Mouse (Mus musculus) hindbrain, postnatal 0 days (tissue): ENCODE data around the gene Slf2. TPM values are rescaled to one million over a fixed set of nuclear protein-coding genes. Genes with fewer than 3 reads are reported as not detected.

Experiments
- ATAC-seq: fragments of 200-750 bp; cut with Nextera tagmentation; 2 replicates; pipeline ENCODE4 v1.8.0; 2017; ENCODE audit warnings: mild to moderate bottlenecking, moderate TSS enrichment, moderate library complexity
- DNase-seq: peaks from one replicate; pipeline ENCODE4 v3.0.0-alpha.2; 2015; ENCODE audit warnings: low spot score
- H3K27ac ChIP-seq: fragments of 300-500 bp; sonication (generic); 2 replicates; pipeline ENCODE4 v1.5.1; 2014; ENCODE audit warnings: mild to moderate bottlenecking
- H3K27me3 ChIP-seq: fragments of 300-500 bp; sonication (generic); 2 replicates; pipeline ENCODE4 v1.6.1; 2014; ENCODE audit warnings: low read length, mixed read lengths; ENCODE audit not compliant: insufficient read depth
- H3K36me3 ChIP-seq: fragments of 300-500 bp; sonication (generic); 2 replicates; pipeline ENCODE4 v1.6.1; 2014; ENCODE audit warnings: low read length, mixed read lengths; ENCODE audit not compliant: insufficient read depth
- H3K4me1 ChIP-seq: fragments of 300-500 bp; sonication (generic); 2 replicates; pipeline ENCODE4 v1.6.1; 2014; ENCODE audit warnings: antibody characterized with exemption, low read length, mixed read lengths; ENCODE audit not compliant: insufficient read depth
- H3K4me2 ChIP-seq: fragments of 300-500 bp; sonication (generic); 2 replicates; pipeline ENCODE4 v1.6.1; 2014; ENCODE audit warnings: low read depth, mild to moderate bottlenecking, low read length, moderate library complexity, mixed read lengths
- H3K4me3 ChIP-seq: fragments of 300-500 bp; sonication (generic); 2 replicates; pipeline ENCODE4 v1.5.1; 2014; ENCODE audit warnings: low read length
- H3K9ac ChIP-seq: fragments of 300-500 bp; sonication (generic); replicated peaks from 2 replicates; pipeline ENCODE4 v1.6.1; 2014; ENCODE audit warnings: mild to moderate bottlenecking, low read length, moderate library complexity, mixed read lengths
- H3K9me3 ChIP-seq: fragments of 300-500 bp; sonication (generic); 2 replicates; pipeline ENCODE4 v1.6.1; 2016; ENCODE audit warnings: low read length, mixed read lengths
- CTCF ChIP-seq: IDR thresholded peaks from 2 replicates; pipeline ENCODE4 v1.5.1; 2016; ENCODE audit warnings: antibody characterized with exemption, control low read depth, low read depth
- WGBS: fragments of 180-500 bp; shearing (Covaris S2); extraction: QIAGEN DNeasy Blood & Tissue Kit; methylation state at CpG from one replicate; pipeline ENCODE4 v1.1.7; 2014; 5-methylcytosine and 5-hydroxymethylcytosine counted together
- polyA plus RNA-seq: library from polyadenylated mRNA; unstranded; fragments of >200 nt; fragmentation: Nextera tagmentation; extraction: Ambion mirVana; gene quantifications from 2 replicates; pipeline ENCODE4 v1.2.1, GENCODE M21; 2015
- total RNA-seq: library from RNA; depleted of rRNA; stranded (reverse); fragments of >200 nt; gene quantifications from 2 replicates; pipeline ENCODE4 v1.2.3, GENCODE M21; 2014

Gene Slf2
- total and polyA plus RNA-seq, 2 experiments from 2014 or later, result 18.3 to 25.0 TPM

DNA sequence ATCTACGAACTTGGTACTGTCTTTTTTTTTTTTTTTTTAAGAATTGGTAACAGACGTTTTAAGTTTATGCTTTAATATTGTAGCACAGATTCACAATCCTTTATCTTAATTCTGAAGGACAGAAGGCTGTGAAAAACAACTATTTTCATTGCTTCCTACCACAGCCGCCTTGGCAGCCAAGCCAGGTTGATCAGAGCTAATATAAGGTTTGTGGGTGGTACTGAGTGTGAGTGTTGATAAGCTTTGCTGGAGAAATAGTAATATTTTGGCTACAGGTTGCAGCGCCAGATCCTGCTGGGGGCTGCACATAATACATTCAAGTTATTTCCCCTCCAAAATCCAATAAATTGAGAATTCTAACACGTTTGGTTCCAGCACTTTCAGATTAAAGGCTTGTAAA is 1.1 kb downstream of the Slf2 start:
- Histone ChIP-seq H3K27me3 (no peaks in the 10 kb centered on the region), H3K4me3 (peak overlapping the region; percentile 88), H3K4me1 (peaks cover 8% of the 10 kb centered on the region), H3K4me2 (peak overlapping the region; percentile 71), H3K9me3 (no peaks in the 10 kb centered on the region), H3K9ac (peak overlapping the region; percentile 6; the same call in 1 of the 2 replicates), H3K36me3 (peaks cover 10% of the 10 kb centered on the region; the same call in 1 of the 2 replicates), H3K27ac (no peak overlapping the region)
- no peak for TF ChIP-seq CTCF
- DNase-seq (no peak), ATAC-seq (no peak)
- 57% methylated on average over 5 of the region's 5 CpGs for WGBS

- no peak overlapping the region for H3K27ac ChIP-seq
- TF ChIP-seq CTCF, result no peak
- no peak for ATAC-seq
- H3K36me3 ChIP-seq, result peaks cover 10% of the 10 kb centered on the region; the same call in 1 of the 2 replicates
- no peaks in the 10 kb centered on the region for H3K27me3 ChIP-seq
- H3K4me1 ChIP-seq, result peaks cover 8% of the 10 kb centered on the region
- no peaks in the 10 kb centered on the region for H3K9me3 ChIP-seq
- H3K4me3 ChIP-seq, result no peak overlapping the region
- H3K4me2 ChIP-seq, result no peak overlapping the region
- no peak for DNase-seq
- WGBS, result 79% methylated on average over 1 of the region's 1 CpGs
- H3K9ac ChIP-seq, result no peak overlapping the region
Measured at GRCm38 (mm10) chr19:44933136-44933535, 2.2 kb downstream of the Slf2 start.

- no peaks in the 10 kb centered on the region for H3K9me3 ChIP-seq
- ATAC-seq (no peak), DNase-seq (no peak)
- peaks cover 62% of the 10 kb centered on the region for H3K36me3 ChIP-seq
- H3K4me2 ChIP-seq, result no peak overlapping the region
- WGBS, result 100% methylated on average over 2 of the region's 2 CpGs
- no peaks in the 10 kb centered on the region for H3K27me3 ChIP-seq
- H3K27ac ChIP-seq, result no peak overlapping the region
- H3K9ac ChIP-seq, result no peak overlapping the region
- TF ChIP-seq CTCF, result no peak
- H3K4me3 ChIP-seq, result no peak overlapping the region
- no peaks in the 10 kb centered on the region for H3K4me1 ChIP-seq
Measured at GRCm38 (mm10) chr19:44959633-44960032, 28.7 kb downstream of the Slf2 start.

DNA sequence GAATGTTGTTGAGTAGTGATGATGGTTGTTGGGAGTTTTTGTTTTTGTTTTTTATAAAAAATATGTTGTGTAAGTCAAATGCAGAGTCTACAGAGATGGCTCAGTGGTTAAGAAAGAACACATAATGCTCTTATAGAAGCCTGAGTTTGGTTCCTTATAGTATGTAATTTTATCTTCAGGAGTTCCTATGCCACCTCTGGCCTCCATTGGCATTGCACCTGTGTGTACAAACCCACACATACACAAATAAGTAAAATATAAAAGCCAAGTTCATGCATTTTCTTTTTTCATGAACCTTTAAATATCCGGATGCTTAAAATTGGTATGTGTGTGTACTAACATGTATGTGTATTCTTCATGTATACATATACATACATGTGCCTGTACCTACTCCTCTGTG is 35.0 kb downstream of the Slf2 start:
- TF ChIP-seq CTCF, result no peak
- Histone ChIP-seq H3K4me1 (no peaks in the 10 kb centered on the region), H3K9ac (no peak overlapping the region), H3K36me3 (peaks cover 53% of the 10 kb centered on the region; the same call in 1 of the 2 replicates), H3K4me3 (no peak overlapping the region), H3K9me3 (no peaks in the 10 kb centered on the region), H3K4me2 (no peak overlapping the region), H3K27me3 (no peaks in the 10 kb centered on the region), H3K27ac (no peak overlapping the region)
- 94% methylated on average over 1 of the region's 1 CpGs for WGBS
- ATAC-seq (no peak), DNase-seq (no peak)

DNA sequence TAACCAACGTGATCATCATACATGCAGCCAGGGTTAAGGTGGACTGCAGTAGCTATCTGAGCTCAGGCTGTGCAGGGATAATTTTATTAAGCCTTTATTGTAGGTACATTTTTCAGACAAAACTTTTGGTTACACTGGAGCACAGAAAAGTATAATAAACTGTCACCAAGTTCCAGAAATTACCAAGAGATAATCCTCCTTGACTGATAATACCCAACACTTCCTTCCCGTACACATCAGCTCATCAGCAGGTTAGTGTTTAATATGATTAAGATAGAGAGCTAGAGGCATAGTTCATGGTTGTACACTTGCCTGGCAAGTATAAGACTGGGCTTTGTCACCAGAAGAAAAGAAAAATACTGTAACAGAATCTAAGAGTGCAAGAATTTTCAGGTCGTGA is 37.4 kb downstream of the Slf2 start:
- no peaks in the 10 kb centered on the region for H3K9me3 ChIP-seq
- ATAC-seq, result no peak

DNA sequence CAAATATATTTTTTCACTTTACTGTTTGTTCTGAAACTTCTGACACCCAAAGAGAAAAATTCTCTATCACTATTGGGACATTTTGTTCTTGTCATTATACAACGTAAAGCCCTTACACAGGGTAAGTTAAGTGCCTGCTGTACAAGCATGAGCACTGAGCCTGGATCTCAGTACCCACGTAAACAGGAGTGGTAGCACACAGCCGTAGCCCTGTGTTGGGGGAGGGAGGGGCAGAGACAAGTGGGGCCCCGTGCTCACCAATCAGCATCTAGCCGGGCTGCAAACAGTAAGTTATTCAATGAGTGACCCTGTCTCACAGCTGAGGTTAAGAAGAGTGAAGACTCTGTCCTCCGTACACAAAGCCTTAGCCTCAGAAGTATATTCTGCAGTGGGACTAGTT is 45.7 kb downstream of the Slf2 start:
- no peak for DNase-seq
- no peak overlapping the region for H3K4me3 ChIP-seq

More for the DNA sequence above, 37.4 kb downstream of the Slf2 start:
- H3K4me2 ChIP-seq, result no peak overlapping the region
- TF ChIP-seq CTCF, result no peak
- no peak overlapping the region for H3K4me3 ChIP-seq
- no peak overlapping the region for H3K27ac ChIP-seq
- H3K36me3 ChIP-seq, result peaks cover 57% of the 10 kb centered on the region
- DNase-seq, result no peak
- no peak overlapping the region for H3K9ac ChIP-seq
- 93% methylated on average over 3 of the region's 3 CpGs for WGBS
- H3K27me3 ChIP-seq, result no peaks in the 10 kb centered on the region
- H3K4me1 ChIP-seq, result no peaks in the 10 kb centered on the region

GRCm38 (mm10) chr19:44977148-44977547 is 46.2 kb downstream of the Slf2 start:
- H3K27me3 ChIP-seq, result no peaks in the 10 kb centered on the region
- no peak overlapping the region for H3K9ac ChIP-seq
- no peak overlapping the region for H3K4me2 ChIP-seq
- DNase-seq, result no peak
- no peak for TF ChIP-seq CTCF
- no peak overlapping the region for H3K4me3 ChIP-seq
- H3K27ac ChIP-seq, result no peak overlapping the region
- no peaks in the 10 kb centered on the region for H3K9me3 ChIP-seq
- ATAC-seq, result no peak
- no peaks in the 10 kb centered on the region for H3K4me1 ChIP-seq
- H3K36me3 ChIP-seq, result peaks cover 77% of the 10 kb centered on the region
- 94% methylated on average over 6 of the region's 6 CpGs for WGBS

More for the DNA sequence above, 45.7 kb downstream of the Slf2 start:
- ATAC-seq, result no peak
- Histone ChIP-seq H3K4me2 (no peak overlapping the region), H3K27ac (no peak overlapping the region), H3K9me3 (no peaks in the 10 kb centered on the region), H3K4me1 (no peaks in the 10 kb centered on the region), H3K9ac (no peak overlapping the region), H3K36me3 (peaks cover 74% of the 10 kb centered on the region), H3K27me3 (no peaks in the 10 kb centered on the region)
- TF ChIP-seq CTCF, result no peak
- 81% methylated on average over 6 of the region's 6 CpGs for WGBS
